Mouse (Mus musculus) kidney, adult 11 months (tissue): ENCODE data around the gene Nipal4.
"Not testable (repeated sequence)": the region's sequence is repeated elsewhere in the genome, so short reads cannot be mapped to it uniquely, and the experiment has no call there.

Experiments used
- DNase-seq: peaks from one replicate; pipeline ENCODE4 v3.0.0; 2022

Gene Nipal4

GRCm38 (mm10) chr11:46165866-46166585 lies at the start of gene Nipal4:
TSS of gene Nipal4 (minus strand) at chr11:46166508.
- no peak for DNase-seq

DNA sequence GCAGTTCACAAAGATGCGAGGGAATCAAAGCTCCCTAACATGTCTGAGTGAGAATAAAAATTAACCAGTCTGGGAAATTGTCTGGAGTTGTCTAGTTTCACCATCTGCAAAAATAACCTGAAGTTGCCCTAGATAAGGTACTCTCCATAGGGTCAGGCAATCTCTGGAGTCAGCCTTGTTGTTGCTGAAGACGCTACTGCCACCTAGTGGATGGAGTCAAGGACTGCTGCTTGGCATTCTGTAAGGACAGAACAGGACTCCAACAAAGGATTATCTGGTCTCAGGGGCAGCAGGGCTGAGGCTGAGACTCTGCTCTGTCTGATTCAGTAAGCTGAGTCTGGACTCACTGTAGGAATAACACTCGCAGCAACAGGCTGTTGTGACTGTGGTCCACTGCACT lies 49.0 kb upstream of the Nipal4 start:
- DNase-seq, result peak; percentile 40

GRCm38 (mm10) chr11:46214368-46215230 lies 48.3 kb upstream of the Nipal4 start:
- DNase-seq, result no peak

DNA sequence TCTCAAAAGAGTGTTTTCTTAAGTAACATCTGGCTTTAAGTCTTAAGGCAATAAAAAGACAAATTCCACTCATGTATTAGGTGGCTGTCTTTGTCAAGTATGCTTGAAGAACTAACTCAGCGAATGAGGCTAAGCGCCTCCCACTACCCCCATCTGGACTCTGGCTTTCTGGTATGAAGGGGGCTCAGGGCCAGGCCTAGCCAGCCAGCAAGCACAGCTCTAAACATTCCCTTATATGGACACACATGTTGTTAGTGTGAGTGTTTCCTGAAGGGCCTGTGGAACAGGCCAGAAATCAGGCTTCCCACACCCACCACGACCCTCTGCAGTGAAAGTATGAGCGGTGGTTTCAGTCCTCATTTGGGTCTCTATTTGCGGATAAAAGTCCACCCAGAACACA lies 47.5 kb upstream of the Nipal4 start:
- no peak for DNase-seq

GRCm38 (mm10) chr11:46211858-46212257 lies 45.5 kb upstream of the Nipal4 start:
- no peak for DNase-seq

DNA sequence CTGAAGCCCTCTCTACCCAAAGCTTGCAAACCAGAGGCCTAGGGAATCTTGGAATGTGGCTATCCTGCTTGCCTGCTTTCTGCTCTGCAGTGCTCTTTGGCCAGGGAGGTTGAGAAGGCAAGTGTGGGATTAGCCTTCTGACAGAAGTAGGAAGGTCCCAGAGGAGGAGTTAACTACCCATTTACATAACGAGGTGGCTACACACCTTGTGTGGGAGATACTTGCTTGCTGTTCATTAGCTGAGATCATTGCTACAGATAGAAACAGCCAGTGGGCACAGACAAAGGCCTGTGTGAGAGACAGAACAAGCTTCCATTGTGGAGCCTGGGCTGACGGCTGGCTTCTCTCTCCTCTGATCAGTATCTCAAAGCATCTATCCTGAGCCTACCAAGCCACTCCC lies 43.6 kb upstream of the Nipal4 start:
- DNase-seq, result peak; percentile 41

- DNase-seq, result no peak
Observed at GRCm38 (mm10) chr11:46205639-46206409, 39.5 kb upstream of the Nipal4 start.

DNA sequence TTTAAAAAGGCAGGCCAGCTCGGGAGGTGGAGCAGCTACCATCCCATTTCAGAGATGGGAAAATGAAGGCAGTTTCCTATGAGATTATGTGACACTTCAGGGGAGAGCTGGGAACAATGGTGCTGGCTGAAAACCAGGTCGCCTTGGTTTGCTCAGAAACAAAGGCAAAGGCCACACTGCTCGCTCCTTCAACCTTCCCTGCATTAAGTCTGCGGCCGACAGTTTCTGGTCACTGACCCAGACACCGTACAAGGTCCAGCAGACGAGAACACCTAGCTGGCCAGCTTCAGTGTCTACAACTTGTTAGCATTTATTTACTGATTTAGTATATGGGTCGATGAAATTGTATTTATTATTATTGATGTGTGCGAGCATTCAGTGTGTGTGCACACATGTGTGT lies 38.5 kb upstream of the Nipal4 start:
- peak; percentile 41 for DNase-seq

- DNase-seq, result no peak
Observed at GRCm38 (mm10) chr11:46202547-46202887, 36.2 kb upstream of the Nipal4 start.

- no peak for DNase-seq
Observed at GRCm38 (mm10) chr11:46201636-46202546, 35.6 kb upstream of the Nipal4 start.

- no peak for DNase-seq
Observed at GRCm38 (mm10) chr11:46200664-46201063, 34.4 kb upstream of the Nipal4 start.

- peak; percentile 40 for DNase-seq
Observed at GRCm38 (mm10) chr11:46194175-46194574, 27.9 kb upstream of the Nipal4 start.

- DNase-seq, result no peak
Observed at GRCm38 (mm10) chr11:46188283-46188682, 22.0 kb upstream of the Nipal4 start.

- no peak for DNase-seq
Observed at GRCm38 (mm10) chr11:46185486-46185885, 19.2 kb upstream of the Nipal4 start.

DNA sequence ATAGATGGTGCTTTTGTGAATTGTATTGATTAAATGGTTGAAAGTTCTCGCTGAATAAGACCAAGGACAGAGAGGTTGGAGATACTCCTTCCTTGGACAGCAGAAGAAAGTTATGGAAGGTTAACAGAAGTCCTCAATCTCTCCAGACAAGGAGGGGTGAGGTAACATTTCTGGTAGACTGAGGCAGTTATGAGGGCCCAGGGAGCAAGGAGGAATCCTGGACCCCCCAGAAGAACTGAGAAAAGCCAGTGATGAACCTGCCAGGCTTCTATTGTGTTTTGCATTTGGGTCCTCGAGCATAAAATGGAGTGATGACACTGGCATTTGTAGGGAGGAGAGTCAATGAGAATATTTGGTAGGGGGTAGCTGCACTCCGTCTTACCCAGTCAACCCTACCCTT lies 18.6 kb upstream of the Nipal4 start:
- DNase-seq, result no peak

DNA sequence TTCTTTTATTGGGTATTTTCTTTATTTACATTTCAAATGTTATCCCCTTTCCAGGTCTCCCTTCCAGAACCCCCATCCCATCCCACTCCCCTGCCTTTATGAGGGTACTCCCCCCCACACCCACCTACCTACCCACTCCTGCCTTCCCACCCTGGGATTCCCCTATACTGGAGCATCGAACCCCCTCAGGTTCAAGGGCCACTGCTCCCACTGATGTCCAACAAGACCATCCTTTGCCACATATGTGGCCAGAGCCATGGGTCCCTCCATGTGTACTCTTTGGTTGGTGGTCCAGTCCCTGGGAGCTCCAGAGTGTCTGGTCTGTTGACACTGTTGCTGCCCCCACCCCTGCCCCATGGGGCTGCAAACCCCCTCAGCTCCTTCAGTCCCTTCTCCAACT lies 15.7 kb upstream of the Nipal4 start:
- not testable (repeated sequence) for DNase-seq

GRCm38 (mm10) chr11:46177246-46178043 lies 11.1 kb upstream of the Nipal4 start:
- DNase-seq, result no peak

GRCm38 (mm10) chr11:46176155-46176554 lies 9.8 kb upstream of the Nipal4 start:
- no peak for DNase-seq

GRCm38 (mm10) chr11:46172128-46172527 lies 5.8 kb upstream of the Nipal4 start:
- DNase-seq, result no peak

DNA sequence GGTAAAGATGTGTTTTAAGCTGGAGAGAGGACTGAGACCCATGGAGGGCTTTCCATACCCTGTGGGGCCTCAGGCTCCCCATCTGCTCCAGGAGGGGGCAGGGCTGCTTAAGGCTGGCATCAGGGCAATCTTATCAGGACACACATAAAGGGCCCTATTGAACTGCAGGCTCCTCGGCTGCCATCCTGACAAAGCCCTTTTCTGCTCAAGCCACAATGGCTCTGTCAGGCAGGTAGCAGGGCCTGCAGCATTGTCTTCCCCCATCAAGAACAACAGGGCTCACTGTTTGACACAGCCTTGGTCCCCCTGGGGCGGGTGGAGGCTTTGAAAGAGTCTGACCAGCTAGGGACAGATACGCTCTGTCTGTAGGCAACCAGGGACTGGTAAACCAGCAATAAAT lies 3.6 kb upstream of the Nipal4 start:
- no peak for DNase-seq

DNA sequence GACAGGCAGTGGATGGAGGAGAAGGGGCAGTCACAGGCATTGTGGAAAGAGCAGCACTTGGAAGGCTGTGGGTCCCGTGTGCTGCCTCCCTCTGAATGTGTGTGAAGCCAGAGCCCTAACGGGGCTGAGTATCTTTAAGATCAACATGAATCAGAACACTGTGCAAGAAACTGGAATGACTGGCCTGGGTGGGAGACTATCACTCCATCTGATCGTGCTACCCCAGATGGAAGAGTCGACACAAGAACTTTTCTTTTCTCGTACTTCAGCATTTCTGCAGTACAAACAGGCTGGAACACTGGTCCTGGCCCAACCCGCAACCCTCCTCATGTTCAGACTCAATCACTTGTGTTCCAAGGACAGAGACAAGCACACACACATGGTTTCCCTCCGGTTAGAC lies 2.2 kb upstream of the Nipal4 start:
- DNase-seq, result no peak

GRCm38 (mm10) chr11:46157462-46157861 lies 8.8 kb downstream of the Nipal4 start:
- DNase-seq, result no peak
